Mouse (Mus musculus) E14TG2a.4 (cell line): ENCODE data around the gene 1110017D15Rik.

Source experiments
- CTCF ChIP-seq: conservative IDR thresholded peaks from 2 replicates; pipeline ENCODE4 v1.5.1; 2014; ENCODE audit warnings: low read length
- POU5F1 ChIP-seq: IDR thresholded peaks from 2 replicates; pipeline ENCODE4 v1.6.1; 2014; ENCODE audit warnings: low read length, borderline replicate concordance

DNA sequence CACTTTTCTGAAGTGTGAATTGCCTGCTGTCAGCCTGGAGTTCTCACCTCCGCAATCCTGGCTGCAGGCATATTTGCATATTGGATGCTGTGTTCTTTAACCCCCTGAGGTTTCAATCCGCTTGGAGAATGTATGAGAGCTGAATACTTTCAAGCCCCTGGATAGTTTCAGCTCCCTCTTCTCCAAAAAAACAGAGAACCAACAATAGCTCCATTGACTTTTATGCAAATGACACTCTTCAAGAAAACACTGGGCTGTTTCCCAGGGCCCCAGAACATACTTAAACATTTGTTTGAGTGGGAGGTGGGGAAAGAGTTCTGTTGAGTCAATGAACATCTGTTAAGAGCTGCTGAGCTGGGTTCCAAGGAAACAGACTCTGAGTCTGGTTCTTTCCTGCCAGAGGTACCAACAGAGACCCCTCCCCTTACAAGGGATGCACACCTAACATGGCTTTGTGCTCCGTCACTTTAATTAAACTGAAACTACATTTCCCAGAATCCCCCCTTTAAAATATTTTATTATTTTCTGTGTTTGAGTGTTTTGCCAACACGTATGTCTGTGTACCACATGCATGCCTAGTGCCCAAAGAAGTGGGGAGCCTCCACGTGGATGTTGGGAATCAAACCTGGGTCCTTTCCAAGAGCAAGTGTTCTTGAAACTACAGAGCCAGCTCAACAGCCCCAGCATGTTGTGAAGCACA, 46.3 kb downstream of the 1110017D15Rik start:
- TF ChIP-seq CTCF (no peak), POU5F1 (no peak)
